Mouse (Mus musculus) cerebellum, postnatal 36 days (tissue): ENCODE measurements around the gene Kat5.

ENCODE experiments used
- DNase-seq, 2 experiments: peaks; one replicate each; pipeline ENCODE4 v3.0.0; 2021 to 2022; ENCODE audit warnings: mixed read lengths in 2 of 2

Kat5 gene

GRCm38 (mm10) chr19:5570353-5571246 lies 39.4 kb downstream of the Kat5 start:
- no peak for DNase-seq

- DNase-seq: no peak
Measured at GRCm38 (mm10) chr19:5569521-5569920, 40.5 kb downstream of the Kat5 start.

GRCm38 (mm10) chr19:5568470-5569140 lies 41.4 kb downstream of the Kat5 start:
- DNase-seq: peak; percentile 83 to 89

- peak; percentile 91 to 93 for DNase-seq
Measured at GRCm38 (mm10) chr19:5567534-5568469, 42.2 kb downstream of the Kat5 start, which contains the start of gene Ap5b1. Gene Ap5b1 (plus strand): TSS chr19:5568025.

GRCm38 (mm10) chr19:5567180-5567533 lies 42.9 kb downstream of the Kat5 start:
- no peak for DNase-seq

GRCm38 (mm10) chr19:5566316-5566715 lies 43.7 kb downstream of the Kat5 start:
- DNase-seq: no peak

- DNase-seq: no peak
Measured at GRCm38 (mm10) chr19:5562776-5563175, 47.3 kb downstream of the Kat5 start.

GRCm38 (mm10) chr19:5561886-5562285 lies 48.2 kb downstream of the Kat5 start:
- no peak for DNase-seq

GRCm38 (mm10) chr19:5561252-5561790 lies 48.7 kb downstream of the Kat5 start:
- DNase-seq: no peak

GRCm38 (mm10) chr19:5560457-5561041 lies 49.5 kb downstream of the Kat5 start, which contains the start of gene Ovol1:
Gene Ovol1 (minus strand): TSS chr19:5560646.
- no peak for DNase-seq

- no peak for DNase-seq
Measured at GRCm38 (mm10) chr19:5559631-5560456, 50.2 kb downstream of the Kat5 start.

- DNase-seq: no peak
Measured at GRCm38 (mm10) chr19:5559229-5559628, 50.8 kb downstream of the Kat5 start.

GRCm38 (mm10) chr19:5558770-5559169 lies 51.3 kb downstream of the Kat5 start:
- no peak for DNase-seq

- no peak for DNase-seq
Measured at GRCm38 (mm10) chr19:5558169-5558568, 51.9 kb downstream of the Kat5 start.

- no peak for DNase-seq
Measured at GRCm38 (mm10) chr19:5554212-5554611, 55.8 kb downstream of the Kat5 start.

- no peak for DNase-seq
Measured at GRCm38 (mm10) chr19:5553802-5554201, 56.2 kb downstream of the Kat5 start.
